Mouse (Mus musculus) cerebellum, adult 2 months (tissue): ENCODE results near the gene Col13a1. TPM values are rescaled to one million over a fixed set of nuclear protein-coding genes. Genes with fewer than 3 reads are reported as not detected.

ENCODE experiments used
- DNase-seq, 2 experiments: peaks; one replicate each; pipeline ENCODE4 v3.0.0; 2021
- H3K27ac ChIP-seq: fragments of 200-500 bp; 2 replicates; pipeline ENCODE4 v1.5.1; 2012; ENCODE audit warnings: low read length, control low read depth, inconsistent platforms; ENCODE audit not compliant: insufficient read depth
- H3K27me3 ChIP-seq: fragments of 200-500 bp; 2 replicates; pipeline ENCODE4 v1.6.1; 2012; ENCODE audit warnings: inconsistent platforms, mild to moderate bottlenecking, low read length, moderate library complexity; ENCODE audit not compliant: control insufficient read depth, insufficient read depth
- H3K4me1 ChIP-seq: fragments of 200-500 bp; 2 replicates; pipeline ENCODE4 v1.6.1; 2011; ENCODE audit warnings: low read length; ENCODE audit not compliant: control insufficient read depth, insufficient read depth
- H3K4me3 ChIP-seq: fragments of 200-500 bp; replicated peaks from 2 replicates; pipeline ENCODE3; 2011; ENCODE audit warnings: mild to moderate bottlenecking, low read depth, low read length, control low read depth; ENCODE audit not compliant: insufficient read depth
- CTCF ChIP-seq: fragments of 200-500 bp; IDR thresholded peaks from 2 replicates; pipeline ENCODE4 v1.5.1; 2011; ENCODE audit warnings: low read depth, mild to moderate bottlenecking, control low read depth, low read length, moderate library complexity, borderline replicate concordance; ENCODE audit not compliant: insufficient read depth
- POLR2A ChIP-seq: fragments of 200-500 bp; IDR thresholded peaks from 2 replicates; pipeline ENCODE4 v1.6.1; 2011; ENCODE audit warnings: low read length, control low read depth, borderline replicate concordance; ENCODE audit not compliant: insufficient read depth
- WGBS: fragments of 180-500 bp; shearing (Covaris S2); methylation state at CpG from one replicate; pipeline ENCODE4 v1.1.7; 2018; 5-methylcytosine and 5-hydroxymethylcytosine counted together
- polyA plus RNA-seq: library from polyadenylated mRNA; depleted of rRNA; stranded (reverse); fragments of >200 nt; gene quantifications from 2 replicates; pipeline ENCODE4 v1.2.3, GENCODE M21; 2012

The Col13a1 gene
- polyA plus RNA-seq, 1 experiment = 1.8 TPM

DNA sequence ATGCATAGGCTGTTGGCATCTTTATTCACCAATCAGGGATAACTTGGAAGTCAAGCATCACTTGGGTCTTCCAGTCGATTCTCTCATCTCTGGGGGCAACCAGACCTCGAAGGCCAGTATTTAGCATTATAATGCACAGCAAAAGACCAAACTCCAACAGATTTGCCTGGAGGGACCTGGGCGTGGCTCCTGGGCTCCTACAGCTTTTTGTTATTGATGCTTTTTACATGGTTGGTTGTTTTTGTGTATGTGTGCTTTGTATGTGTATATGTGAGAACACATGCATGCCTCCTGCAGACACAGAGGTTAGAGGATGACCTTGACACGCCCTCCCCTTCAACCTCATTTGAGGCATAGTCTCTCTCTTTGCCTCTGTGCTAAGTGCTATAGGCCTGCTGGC lies 33.5 kb upstream of the Col13a1 start:
- no peaks in the 10 kb centered on the region for H3K27me3 ChIP-seq
- no peak overlapping the region for H3K4me3 ChIP-seq
- no peaks in the 10 kb centered on the region for H3K4me1 ChIP-seq
- TF ChIP-seq POLR2A = no peak
- no peak for TF ChIP-seq CTCF
- WGBS = 74% methylated on average over 4 of the region's 4 CpGs
- no peak overlapping the region for H3K27ac ChIP-seq
- DNase-seq = no peak

DNA sequence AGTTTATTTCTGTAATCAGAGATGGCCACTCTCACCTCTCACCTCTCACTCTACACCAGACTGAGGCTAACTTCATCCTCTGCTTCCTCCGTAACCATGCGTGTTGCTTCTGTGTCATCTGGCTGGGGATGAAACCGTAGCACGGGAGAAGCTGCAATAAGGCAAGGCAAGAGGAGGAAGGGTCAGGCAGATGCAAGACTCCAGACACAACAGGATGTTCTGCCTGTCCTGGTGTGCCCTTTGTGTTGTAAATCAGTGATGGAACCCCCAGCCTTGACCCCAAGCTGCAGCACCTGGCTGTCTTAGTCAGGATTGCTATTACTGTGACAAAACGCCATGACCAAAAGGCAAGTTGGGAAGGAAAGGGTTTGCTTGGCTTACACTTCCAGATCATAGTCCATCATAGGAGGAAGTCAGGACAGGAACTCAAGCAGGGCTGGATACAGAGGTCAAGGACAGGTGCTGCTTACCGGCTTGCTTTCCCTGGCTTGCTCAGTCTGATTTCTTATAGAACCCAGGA lies 31.1 kb upstream of the Col13a1 start:
- H3K4me1 ChIP-seq = no peaks in the 10 kb centered on the region
- no peak overlapping the region for H3K4me3 ChIP-seq
- WGBS = 79% methylated on average over 6 of the region's 6 CpGs
- DNase-seq = no peak
- H3K27me3 ChIP-seq = no peaks in the 10 kb centered on the region
- TF ChIP-seq CTCF (no peak), POLR2A (no peak)
- no peak overlapping the region for H3K27ac ChIP-seq

DNA sequence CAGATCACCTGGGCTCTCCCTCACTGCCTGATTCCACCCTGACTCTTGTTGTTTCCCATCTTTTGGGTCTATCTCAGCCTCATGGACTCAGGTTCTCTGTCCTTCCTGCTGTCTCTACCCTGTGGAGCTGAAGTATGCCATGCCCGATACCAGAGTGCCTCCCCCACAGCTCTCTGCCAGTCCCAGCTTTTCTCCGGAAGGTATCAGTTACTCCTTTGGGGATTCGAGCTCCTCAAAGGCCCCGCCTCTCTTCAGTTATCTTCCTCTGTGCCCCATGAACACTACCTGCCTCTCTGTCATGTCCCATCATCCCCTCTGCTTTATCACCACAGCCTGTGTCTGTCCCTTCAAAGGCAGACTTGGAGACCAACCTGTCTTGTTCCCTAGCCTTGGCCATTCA lies 29.1 kb upstream of the Col13a1 start:
- H3K4me3 ChIP-seq = no peak overlapping the region
- TF ChIP-seq POLR2A (no peak), CTCF (no peak)
- H3K27ac ChIP-seq = no peak overlapping the region
- H3K4me1 ChIP-seq = no peaks in the 10 kb centered on the region
- WGBS = 66% methylated on average over 4 of the region's 4 CpGs
- no peaks in the 10 kb centered on the region for H3K27me3 ChIP-seq
- DNase-seq = no peak

DNA sequence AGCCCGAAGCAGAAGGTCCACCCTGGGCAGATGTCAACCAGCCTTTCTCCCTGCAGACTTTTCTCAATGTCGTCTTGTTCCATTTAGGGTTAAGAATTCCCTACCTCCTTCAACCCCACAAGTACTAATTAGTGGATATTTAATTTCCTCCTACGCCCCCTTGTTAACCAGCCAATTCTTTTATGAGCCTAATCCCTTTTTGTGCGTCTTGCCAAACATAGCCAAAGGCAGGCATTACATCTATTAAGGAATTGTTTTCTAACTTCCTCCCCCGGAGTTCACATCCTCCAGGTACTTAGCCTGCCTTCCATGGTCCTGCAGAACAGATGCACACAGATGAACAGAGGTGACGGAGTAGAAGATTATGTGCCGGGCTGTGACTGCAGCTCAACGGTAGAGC lies 27.5 kb upstream of the Col13a1 start:
- WGBS = 59% methylated on average over 8 of the region's 8 CpGs
- H3K4me1 ChIP-seq = no peaks in the 10 kb centered on the region
- no peak overlapping the region for H3K4me3 ChIP-seq
- no peak for TF ChIP-seq CTCF
- TF ChIP-seq POLR2A = no peak
- no peaks in the 10 kb centered on the region for H3K27me3 ChIP-seq
- H3K27ac ChIP-seq = no peak overlapping the region
- DNase-seq = no peak

DNA sequence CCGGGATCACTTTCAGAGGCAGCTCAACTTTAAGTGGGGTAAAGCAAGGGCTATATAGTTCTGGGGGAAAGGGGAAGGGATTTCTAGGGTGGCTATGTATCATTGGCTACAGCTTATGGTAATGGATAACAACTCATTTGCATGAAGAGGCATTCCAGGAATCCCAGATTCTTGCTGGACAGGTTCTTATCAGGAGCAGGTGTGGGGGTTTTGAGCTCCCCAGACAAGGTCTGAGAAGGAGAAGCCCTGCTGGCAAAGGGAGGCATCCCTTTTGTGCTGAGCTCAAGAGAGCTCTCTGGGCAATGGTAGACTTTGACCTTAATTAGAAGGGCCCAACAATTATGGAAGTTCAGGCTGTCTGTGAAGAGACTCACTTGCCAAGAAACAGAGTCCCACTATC lies 21.3 kb upstream of the Col13a1 start:
- Histone ChIP-seq H3K27me3 (no peaks in the 10 kb centered on the region), H3K4me1 (no peaks in the 10 kb centered on the region), H3K4me3 (no peak overlapping the region), H3K27ac (no peak overlapping the region)
- 98% methylated on average over 1 of the region's 1 CpGs for WGBS
- DNase-seq = no peak
- TF ChIP-seq CTCF (no peak), POLR2A (no peak)

DNA sequence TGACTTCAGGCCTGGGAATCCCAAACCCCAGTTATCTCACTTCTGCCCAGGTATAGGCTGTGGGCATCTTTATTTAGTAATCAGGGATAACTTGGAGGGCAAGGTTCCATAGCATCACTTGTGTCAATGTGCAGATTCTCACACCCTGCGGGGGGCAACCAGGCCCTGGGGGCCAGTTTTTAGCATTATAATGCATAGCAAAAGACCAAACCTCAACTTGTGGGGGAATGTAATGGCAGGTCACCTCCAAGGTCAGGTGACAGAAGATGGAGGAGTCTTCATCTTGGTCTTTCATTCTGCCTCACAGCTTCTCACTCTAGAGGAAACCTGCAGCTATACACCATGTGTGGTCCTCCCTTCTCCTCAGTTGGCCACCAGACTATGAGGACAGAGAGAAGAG lies 20.9 kb upstream of the Col13a1 start:
- 73% methylated on average over 1 of the region's 1 CpGs for WGBS
- TF ChIP-seq CTCF (no peak), POLR2A (no peak)
- DNase-seq = no peak
- Histone ChIP-seq H3K4me1 (no peaks in the 10 kb centered on the region), H3K4me3 (no peak overlapping the region), H3K27me3 (no peaks in the 10 kb centered on the region), H3K27ac (no peak overlapping the region)

DNA sequence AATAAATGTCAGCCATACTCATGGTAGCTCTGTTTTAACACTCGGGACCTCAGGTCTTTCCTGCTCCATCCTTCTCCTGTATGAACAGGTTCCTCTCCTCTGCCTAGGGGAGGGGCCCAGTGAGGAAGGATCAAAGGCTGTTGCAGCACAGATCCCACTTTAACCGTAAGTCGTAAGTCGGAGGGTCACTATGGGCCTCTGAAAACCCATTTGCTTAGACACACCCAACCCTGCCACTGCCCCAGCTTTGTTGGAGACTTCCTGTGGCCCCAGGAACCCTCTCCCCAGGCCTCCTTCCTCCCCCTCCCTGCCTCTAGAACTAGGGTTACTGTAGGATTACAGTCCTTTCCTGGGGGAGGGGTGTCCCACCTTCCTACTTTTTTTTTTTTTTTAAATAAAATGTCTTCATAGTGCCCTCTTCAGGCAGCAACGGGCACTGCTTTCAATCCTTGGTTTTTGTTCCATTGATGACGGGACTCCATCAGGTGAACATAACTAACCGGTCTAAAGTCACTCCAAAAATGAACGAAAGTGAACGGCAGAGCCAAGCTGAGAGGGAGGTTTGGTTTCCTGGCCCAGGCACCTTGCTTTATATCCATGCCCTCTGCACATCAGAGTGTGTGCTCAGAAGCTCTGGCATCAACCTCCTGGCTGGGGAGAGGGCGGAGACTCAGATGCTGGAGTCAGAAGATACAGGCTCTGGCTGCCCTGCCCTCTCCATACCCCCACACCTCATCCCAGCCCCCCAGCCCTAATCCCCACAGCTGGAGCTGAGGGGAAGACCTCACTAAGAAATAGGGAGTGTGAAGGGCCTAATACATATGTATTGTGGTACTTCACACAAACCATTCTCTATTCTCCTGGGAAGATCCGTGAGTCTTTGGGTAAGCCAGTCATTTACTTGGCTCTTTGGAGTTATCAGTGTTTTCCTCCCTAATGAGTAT lies 12.8 kb upstream of the Col13a1 start:
- H3K27me3 ChIP-seq = no peaks in the 10 kb centered on the region; the same call in 1 of the 2 replicates
- no peak for TF ChIP-seq POLR2A
- TF ChIP-seq CTCF = no peak; the same call in 1 of the 2 replicates
- no peak overlapping the region for H3K27ac ChIP-seq
- no peak overlapping the region for H3K4me3 ChIP-seq
- no peak for DNase-seq
- whole genome bisulfite sequencing = 43% methylated on average over 11 of the region's 11 CpGs
- H3K4me1 ChIP-seq = no peaks in the 10 kb centered on the region

DNA sequence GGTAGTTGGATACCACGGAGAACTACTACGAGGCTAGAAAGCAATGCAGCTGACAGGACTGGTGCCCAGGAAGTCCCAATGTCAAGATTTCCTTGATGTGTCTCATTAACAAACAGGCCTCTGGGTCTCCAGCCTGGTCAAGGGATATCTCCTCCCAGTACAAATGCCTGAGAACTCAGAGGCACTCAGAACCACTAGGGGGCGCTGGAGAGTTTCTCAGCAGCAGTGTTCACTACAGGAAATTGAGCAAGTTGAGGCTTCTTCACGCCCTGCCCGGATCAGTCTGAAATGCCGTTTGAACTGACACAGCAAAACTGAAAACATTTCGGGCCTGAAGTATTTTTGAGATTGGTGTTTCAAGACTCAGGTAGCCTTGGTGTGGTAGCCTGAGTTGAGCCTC lies 1.5 kb upstream of the Col13a1 start:
- WGBS = 3% methylated on average over 7 of the region's 7 CpGs
- Histone ChIP-seq H3K27ac (no peak overlapping the region), H3K4me3 (no peak overlapping the region), H3K4me1 (no peaks in the 10 kb centered on the region), H3K27me3 (peaks cover 2% of the 10 kb centered on the region; the same call in 1 of the 2 replicates)
- peak; percentile 80 to 88 for DNase-seq
- TF ChIP-seq CTCF = peak; percentile 85
- no peak for TF ChIP-seq POLR2A
